Mouse (Mus musculus) lung, embryonic 15.5 days (tissue): ENCODE results near the gene Zmynd8. TPM values are rescaled to one million over a fixed set of nuclear protein-coding genes. Genes with fewer than 3 reads are reported as not detected.
A peak's percentile ranks its signal among the peaks of the same experiment; 100 is the strongest.

Experiments used
- ATAC-seq: fragments of 200-750 bp; cut with Nextera tagmentation; 2 replicates; pipeline ENCODE4 v1.8.0; 2017; ENCODE audit warnings: moderate number of reproducible peaks, borderline replicate concordance; ENCODE audit not compliant: low FRiP score, low TSS enrichment; ENCODE audit errors: extremely low read depth
- H3K27ac ChIP-seq: fragments of 300-500 bp; sonication (generic); 2 replicates; pipeline ENCODE4 v1.5.1; 2015; ENCODE audit warnings: moderate library complexity, mild to moderate bottlenecking, inconsistent platforms
- H3K27me3 ChIP-seq: fragments of 300-500 bp; sonication (generic); 2 replicates; pipeline ENCODE4 v1.6.1; 2015; ENCODE audit warnings: inconsistent platforms
- H3K36me3 ChIP-seq: fragments of 300-500 bp; sonication (generic); 2 replicates; pipeline ENCODE4 v1.6.1; 2015; ENCODE audit warnings: inconsistent platforms
- H3K4me1 ChIP-seq: fragments of 300-500 bp; sonication (generic); 2 replicates; pipeline ENCODE4 v1.6.1; 2015; ENCODE audit warnings: inconsistent platforms
- H3K4me2 ChIP-seq: fragments of 300-500 bp; sonication (generic); 2 replicates; pipeline ENCODE4 v1.6.1; 2015; ENCODE audit warnings: inconsistent platforms, mild to moderate bottlenecking, moderate library complexity
- H3K4me3 ChIP-seq: fragments of 300-500 bp; sonication (generic); 2 replicates; pipeline ENCODE4 v1.5.1; 2015; ENCODE audit warnings: mild to moderate bottlenecking, inconsistent platforms
- H3K9ac ChIP-seq: fragments of 300-500 bp; sonication (generic); 2 replicates; pipeline ENCODE4 v1.6.1; 2015; ENCODE audit warnings: inconsistent platforms
- H3K9me3 ChIP-seq: fragments of 300-500 bp; sonication (generic); 2 replicates; pipeline ENCODE4 v1.6.1; 2016; ENCODE audit warnings: inconsistent platforms
- WGBS: fragments of 180-500 bp; shearing (Covaris S2); methylation state at CpG from one replicate; pipeline ENCODE4 v1.1.7; 2015; 5-methylcytosine and 5-hydroxymethylcytosine counted together
- polyA plus RNA-seq: library from polyadenylated mRNA; unstranded; fragments of >200 nt; fragmentation: Nextera tagmentation; extraction: Ambion mirVana; gene quantifications from 2 replicates; pipeline ENCODE4 v1.2.1, GENCODE M21; 2015

Gene Zmynd8
- polyA plus RNA-seq, 1 experiment from 2014 or later, result 46.0 TPM

GRCm38 (mm10) chr2:165839317-165839652, 59.5 kb downstream of the Zmynd8 start:
- H3K27ac ChIP-seq, result no peak overlapping the region
- no peak for ATAC-seq

GRCm38 (mm10) chr2:165838606-165839316, 60.1 kb downstream of the Zmynd8 start:
- ATAC-seq, result peak; percentile 44; the same call in 1 of the 2 replicates
- peaks cover 83% of the 10 kb centered on the region for H3K36me3 ChIP-seq
- 81% methylated on average over 23 of the region's 23 CpGs for WGBS
- H3K9me3 ChIP-seq, result no peaks in the 10 kb centered on the region
- no peak overlapping the region for H3K27ac ChIP-seq
- H3K4me1 ChIP-seq, result peaks cover 11% of the 10 kb centered on the region
- no peaks in the 10 kb centered on the region for H3K27me3 ChIP-seq
- no peak overlapping the region for H3K9ac ChIP-seq
- H3K4me2 ChIP-seq, result no peak overlapping the region
- no peak overlapping the region for H3K4me3 ChIP-seq

More at GRCm38 (mm10) chr2:165839317-165839652, 59.5 kb downstream of the Zmynd8 start:
- H3K4me2 ChIP-seq, result no peak overlapping the region
- H3K4me1 ChIP-seq, result peaks cover 11% of the 10 kb centered on the region
- WGBS, result 38% methylated on average over 2 of the region's 2 CpGs
- H3K27me3 ChIP-seq, result no peaks in the 10 kb centered on the region
- peaks cover 83% of the 10 kb centered on the region for H3K36me3 ChIP-seq
- H3K9ac ChIP-seq, result no peak overlapping the region
- H3K9me3 ChIP-seq, result no peaks in the 10 kb centered on the region
- H3K4me3 ChIP-seq, result no peak overlapping the region

- Histone ChIP-seq H3K9me3 (no peaks in the 10 kb centered on the region), H3K36me3 (peaks cover 63% of the 10 kb centered on the region), H3K4me2 (no peak overlapping the region), H3K4me3 (no peak overlapping the region), H3K4me1 (peaks cover 20% of the 10 kb centered on the region), H3K9ac (no peak overlapping the region), H3K27ac (no peak overlapping the region), H3K27me3 (no peaks in the 10 kb centered on the region)
- 89% methylated on average over 13 of the region's 13 CpGs for WGBS
- ATAC-seq, result no peak
These were observed 64.2 kb downstream of the Zmynd8 start for GRCm38 (mm10) chr2:165834601-165835000.

GRCm38 (mm10) chr2:165833468-165833867, 65.3 kb downstream of the Zmynd8 start:
- H3K27me3 ChIP-seq, result no peaks in the 10 kb centered on the region
- H3K4me1 ChIP-seq, result peaks cover 11% of the 10 kb centered on the region; the same call in 1 of the 2 replicates
- no peaks in the 10 kb centered on the region for H3K9me3 ChIP-seq
- no peak overlapping the region for H3K4me3 ChIP-seq
- H3K27ac ChIP-seq, result 0 out of 2 replicates have a peak overlapping the region, but pooled peaks have one; percentile 22
- ATAC-seq, result no peak
- no peak overlapping the region for H3K9ac ChIP-seq
- H3K36me3 ChIP-seq, result peaks cover 63% of the 10 kb centered on the region
- no peak overlapping the region for H3K4me2 ChIP-seq
- 58% methylated on average over 9 of the region's 9 CpGs for WGBS

GRCm38 (mm10) chr2:165832720-165833119, 66.1 kb downstream of the Zmynd8 start:
- H3K36me3 ChIP-seq, result peaks cover 60% of the 10 kb centered on the region
- peaks cover 11% of the 10 kb centered on the region; the same call in 1 of the 2 replicates for H3K4me1 ChIP-seq
- no peak for ATAC-seq
- no peak overlapping the region for H3K4me2 ChIP-seq
- no peaks in the 10 kb centered on the region for H3K27me3 ChIP-seq
- peak overlapping the region; percentile 54 for H3K27ac ChIP-seq
- H3K9me3 ChIP-seq, result no peaks in the 10 kb centered on the region
- H3K4me3 ChIP-seq, result no peak overlapping the region
- WGBS, result 66% methylated on average over 9 of the region's 9 CpGs
- no peak overlapping the region for H3K9ac ChIP-seq

GRCm38 (mm10) chr2:165832295-165832694, 66.5 kb downstream of the Zmynd8 start:
- no peak for ATAC-seq
- 43% methylated on average over 9 of the region's 9 CpGs for WGBS
- Histone ChIP-seq H3K4me3 (no peak overlapping the region), H3K27me3 (no peaks in the 10 kb centered on the region), H3K36me3 (peaks cover 57% of the 10 kb centered on the region), H3K4me1 (peaks cover 11% of the 10 kb centered on the region; the same call in 1 of the 2 replicates), H3K4me2 (no peak overlapping the region), H3K9ac (no peak overlapping the region), H3K27ac (peak overlapping the region; percentile 54), H3K9me3 (no peaks in the 10 kb centered on the region)

- ATAC-seq, result no peak; the same call in 1 of the 2 replicates
- H3K27me3 ChIP-seq, result no peaks in the 10 kb centered on the region
- no peaks in the 10 kb centered on the region for H3K9me3 ChIP-seq
- H3K27ac ChIP-seq, result peak overlapping the region; percentile 54
- peaks cover 11% of the 10 kb centered on the region; the same call in 1 of the 2 replicates for H3K4me1 ChIP-seq
- no peak overlapping the region for H3K9ac ChIP-seq
- no peak overlapping the region for H3K4me2 ChIP-seq
- H3K36me3 ChIP-seq, result peaks cover 58% of the 10 kb centered on the region
- no peak overlapping the region for H3K4me3 ChIP-seq
- WGBS, result 59% methylated on average over 8 of the region's 8 CpGs
These were observed 67.1 kb downstream of the Zmynd8 start for GRCm38 (mm10) chr2:165831637-165832289.

- Histone ChIP-seq H3K9me3 (no peaks in the 10 kb centered on the region), H3K9ac (no peak overlapping the region), H3K27me3 (no peaks in the 10 kb centered on the region), H3K36me3 (peaks cover 61% of the 10 kb centered on the region), H3K4me3 (no peak overlapping the region), H3K4me2 (no peak overlapping the region), H3K27ac (no peak overlapping the region), H3K4me1 (peaks cover 11% of the 10 kb centered on the region; the same call in 1 of the 2 replicates)
- 73% methylated on average over 12 of the region's 12 CpGs for WGBS
- ATAC-seq, result no peak
These were observed 70.0 kb downstream of the Zmynd8 start for GRCm38 (mm10) chr2:165828770-165829169.

GRCm38 (mm10) chr2:165825964-165826712, 72.7 kb downstream of the Zmynd8 start:
- no peaks in the 10 kb centered on the region for H3K27me3 ChIP-seq
- H3K4me2 ChIP-seq, result no peak overlapping the region
- H3K4me3 ChIP-seq, result no peak overlapping the region
- H3K36me3 ChIP-seq, result peaks cover 69% of the 10 kb centered on the region
- no peak overlapping the region for H3K9ac ChIP-seq
- no peaks in the 10 kb centered on the region for H3K4me1 ChIP-seq
- 76% methylated on average over 10 of the region's 10 CpGs for WGBS
- no peak overlapping the region for H3K27ac ChIP-seq
- ATAC-seq, result peak; percentile 71; the same call in 1 of the 2 replicates
- H3K9me3 ChIP-seq, result no peaks in the 10 kb centered on the region

GRCm38 (mm10) chr2:165825261-165825900, 73.4 kb downstream of the Zmynd8 start:
- peak; percentile 11; the same call in 1 of the 2 replicates for ATAC-seq
- Histone ChIP-seq H3K4me3 (no peak overlapping the region), H3K27me3 (no peaks in the 10 kb centered on the region), H3K36me3 (peaks cover 75% of the 10 kb centered on the region), H3K9ac (no peak overlapping the region), H3K4me2 (no peak overlapping the region), H3K27ac (no peak overlapping the region), H3K4me1 (no peaks in the 10 kb centered on the region), H3K9me3 (no peaks in the 10 kb centered on the region)
- 89% methylated on average over 17 of the region's 17 CpGs for WGBS

GRCm38 (mm10) chr2:165824826-165825225, 74.0 kb downstream of the Zmynd8 start:
- no peaks in the 10 kb centered on the region for H3K27me3 ChIP-seq
- no peak overlapping the region for H3K4me3 ChIP-seq
- 83% methylated on average over 10 of the region's 10 CpGs for WGBS
- peaks cover 74% of the 10 kb centered on the region for H3K36me3 ChIP-seq
- H3K9ac ChIP-seq, result no peak overlapping the region
- no peak for ATAC-seq
- H3K4me2 ChIP-seq, result no peak overlapping the region
- no peaks in the 10 kb centered on the region for H3K9me3 ChIP-seq
- no peak overlapping the region for H3K27ac ChIP-seq
- no peaks in the 10 kb centered on the region for H3K4me1 ChIP-seq
